Mouse (Mus musculus) heart, adult 2 months (tissue): ENCODE data around the gene Ttn.

Source experiments
- CTCF ChIP-seq: fragments of 200-600 bp; IDR thresholded peaks from 2 replicates; pipeline ENCODE4 v1.8.1; 2022; ENCODE audit warnings: antibody characterized with exemption, mild to moderate bottlenecking, moderate library complexity
- EP300 ChIP-seq: fragments of 200-500 bp; IDR thresholded peaks from 2 replicates; pipeline ENCODE4 v1.6.1; 2011; ENCODE audit warnings: low read depth, low read length, control low read depth; ENCODE audit not compliant: insufficient read depth
- POLR2A ChIP-seq: fragments of 200-500 bp; IDR thresholded peaks from 2 replicates; pipeline ENCODE4 v1.6.1; 2011; ENCODE audit warnings: mild to moderate bottlenecking, low read depth, low read length, control low read depth; ENCODE audit not compliant: insufficient read depth

DNA sequence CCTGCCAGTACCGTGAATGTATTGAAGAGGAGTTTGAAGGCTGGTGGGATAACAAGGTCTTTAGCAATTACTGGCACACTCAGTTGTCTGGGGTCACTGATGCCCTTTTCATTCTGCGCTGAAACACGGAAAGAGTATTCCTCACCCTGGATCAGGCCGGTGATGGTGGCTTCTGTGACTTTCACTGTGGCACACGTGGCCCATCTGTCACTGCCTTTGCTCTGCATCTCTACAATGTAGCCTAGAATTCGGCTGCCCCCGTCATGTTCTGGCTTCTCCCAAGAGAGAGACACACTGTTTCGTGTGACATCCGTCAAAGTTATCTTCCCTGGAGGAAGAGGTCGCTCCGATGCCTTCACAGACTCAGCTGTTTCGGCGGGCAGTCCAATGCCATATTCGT lies 233.7 kb downstream of the Ttn start:
- peak; percentile 12; the same call in 1 of the 2 replicates for TF ChIP-seq POLR2A
- TF ChIP-seq EP300, result 0 out of 2 replicates have a peak, but pooled peaks have one; percentile 12
- TF ChIP-seq CTCF, result no peak
